Mouse (Mus musculus) liver, adult 2 months (tissue): ENCODE results near the gene Unc13b. TPM values are rescaled to one million over a fixed set of nuclear protein-coding genes. Genes with fewer than 3 reads are reported as not detected.

Source experiments
- DNase-seq: peaks from one replicate; pipeline ENCODE4 v3.0.0-alpha.2; 2011; ENCODE audit warnings: low read depth, low spot score; ENCODE audit errors: extremely low read depth
- H3K27ac ChIP-seq: fragments of 200-500 bp; replicated peaks from 2 replicates; pipeline ENCODE4 v1.5.1; 2012; ENCODE audit warnings: low read depth, mild to moderate bottlenecking, control low read depth, inconsistent platforms, low read length; ENCODE audit not compliant: insufficient read depth
- H3K27me3 ChIP-seq: fragments of 200-500 bp; 2 replicates; pipeline ENCODE4 v1.6.1; 2012; ENCODE audit warnings: mild to moderate bottlenecking, moderate library complexity, low read length, inconsistent platforms; ENCODE audit not compliant: control insufficient read depth, insufficient read depth
- H3K36me3 ChIP-seq: fragments of 200-500 bp; 2 replicates; pipeline ENCODE4 v1.6.1; 2012; ENCODE audit warnings: low read length, inconsistent platforms; ENCODE audit not compliant: control insufficient read depth, insufficient read depth
- H3K4me1 ChIP-seq: fragments of 200-500 bp; 2 replicates; pipeline ENCODE4 v1.6.1; 2011; ENCODE audit warnings: low read length; ENCODE audit not compliant: control insufficient read depth, insufficient read depth
- H3K4me3 ChIP-seq: fragments of 200-500 bp; 2 replicates; pipeline ENCODE4 v1.5.1; 2011; ENCODE audit warnings: low read depth, mild to moderate bottlenecking, control low read depth, low read length, moderate library complexity; ENCODE audit not compliant: insufficient read depth
- H3K79me2 ChIP-seq: fragments of 200-500 bp; 2 replicates; pipeline ENCODE4 v1.6.1; 2012; ENCODE audit warnings: inconsistent platforms, mild to moderate bottlenecking, low read length, moderate library complexity; ENCODE audit not compliant: control insufficient read depth, insufficient read depth
- H3K9ac ChIP-seq: fragments of 200-500 bp; 2 replicates; pipeline ENCODE4 v1.6.1; 2012; ENCODE audit warnings: low read depth, mild to moderate bottlenecking, control low read depth, inconsistent platforms, low read length
- CTCF ChIP-seq: fragments of 200-500 bp; IDR thresholded peaks from 2 replicates; pipeline ENCODE4 v1.5.1; 2011; ENCODE audit warnings: low read depth, low read length, control low read depth
- POLR2A ChIP-seq: fragments of 200-500 bp; IDR thresholded peaks from 2 replicates; pipeline ENCODE4 v1.6.1; 2011; ENCODE audit warnings: low read length, control low read depth; ENCODE audit not compliant: insufficient read depth; ENCODE audit errors: extremely low read depth
- WGBS: fragments of 180-500 bp; shearing (Covaris S2); methylation state at CpG from one replicate; pipeline ENCODE4 v1.1.7; 2018; 5-methylcytosine and 5-hydroxymethylcytosine counted together
- polyA plus RNA-seq: library from polyadenylated mRNA; depleted of rRNA; stranded (reverse); fragments of >200 nt; gene quantifications from 2 replicates; pipeline ENCODE4 v1.2.3, GENCODE M21; 2012; rRNA removed
- total RNA-seq: library from RNA; depleted of rRNA; stranded (reverse); fragments of >200 nt; gene quantifications from 2 replicates; pipeline ENCODE4 v1.2.3, GENCODE M21; 2014; rRNA removed

Unc13b gene
- total and polyA plus RNA-seq, 2 experiments: 2.6 to 3.7 TPM

GRCm38 (mm10) chr4:43309696-43310338 lies 251.1 kb downstream of the Unc13b start:
- TF ChIP-seq CTCF (no peak), POLR2A (no peak)
- Histone ChIP-seq H3K4me3 (no peak overlapping the region), H3K27ac (no peak overlapping the region), H3K79me2 (no peaks in the 10 kb centered on the region), H3K36me3 (no peaks in the 10 kb centered on the region), H3K27me3 (no peaks in the 10 kb centered on the region), H3K4me1 (no peaks in the 10 kb centered on the region), H3K9ac (no peak overlapping the region)
- WGBS: 87% methylated on average over 11 of the region's 11 CpGs
- no peak for DNase-seq

Other genes starting within 250 kb of the Unc13b start
- gene Fam205a1, start 205.1 kb upstream of the Unc13b start, total RNA-seq: not detected in 2 replicates
- not detected in 2 replicates for gene Fam205a1, start 205.1 kb upstream of the Unc13b start, polyA plus RNA-seq
- gene Gm12394, start 202.2 kb upstream of the Unc13b start, total RNA-seq: not detected in 2 replicates
- not detected in 2 replicates for gene Gm12394, start 202.2 kb upstream of the Unc13b start, polyA plus RNA-seq
- gene Fam205c, start 184.7 kb upstream of the Unc13b start, total RNA-seq: not detected in 2 replicates
- not detected in 2 replicates for gene Fam205c, start 184.7 kb upstream of the Unc13b start, polyA plus RNA-seq
- gene Phf24, start 142.3 kb upstream of the Unc13b start, total RNA-seq: 0.18 and 0.20 TPM in 2 replicates
- gene Phf24, start 142.3 kb upstream of the Unc13b start, polyA plus RNA-seq: 0.05 and 0.13 TPM in 2 replicates
- gene Dnajb5, start 109.1 kb upstream of the Unc13b start, total RNA-seq: 0.83 and 1.7 TPM in 2 replicates
- gene Dnajb5, start 109.1 kb upstream of the Unc13b start, polyA plus RNA-seq: 2.8 TPM in 2 replicates
- not detected in 2 replicates for gene 1700022I11Rik, start 89.3 kb upstream of the Unc13b start, total RNA-seq
- gene 1700022I11Rik, start 89.3 kb upstream of the Unc13b start, polyA plus RNA-seq: not detected in 2 replicates
- 182 and 216 TPM in 2 replicates for gene Vcp, start 58.4 kb upstream of the Unc13b start, total RNA-seq
- 157 and 163 TPM in 2 replicates for gene Vcp, start 58.4 kb upstream of the Unc13b start, polyA plus RNA-seq
- 1.2 and 2.1 TPM in 2 replicates for gene Fancg, start 48.4 kb upstream of the Unc13b start, total RNA-seq
- 2.2 and 2.9 TPM in 2 replicates for gene Fancg, start 48.4 kb upstream of the Unc13b start, polyA plus RNA-seq
- gene Pigo, start 33.1 kb upstream of the Unc13b start, total RNA-seq: 6.9 and 7.2 TPM in 2 replicates
- gene Pigo, start 33.1 kb upstream of the Unc13b start, polyA plus RNA-seq: 11.0 and 14.0 TPM in 2 replicates
- gene Stoml2, start 27.2 kb upstream of the Unc13b start, total RNA-seq: 92.2 and 108 TPM in 2 replicates
- 88.7 and 106 TPM in 2 replicates for gene Stoml2, start 27.2 kb upstream of the Unc13b start, polyA plus RNA-seq
- 4.0 and 4.2 TPM in 2 replicates for gene Fam214b, start 12.7 kb upstream of the Unc13b start, total RNA-seq
- 6.2 and 7.7 TPM in 2 replicates for gene Fam214b, start 12.7 kb upstream of the Unc13b start, polyA plus RNA-seq
- gene Atp8b5, start 208.2 kb downstream of the Unc13b start, total RNA-seq: 0.13 and 0.28 TPM in 2 replicates
- gene Atp8b5, start 208.2 kb downstream of the Unc13b start, polyA plus RNA-seq: 0.44 and 0.47 TPM in 2 replicates